Mouse (Mus musculus) erythroblast, embryonic 14.5 days (primary cell): ENCODE data around the gene Rras2. TPM values are rescaled to one million over a fixed set of nuclear protein-coding genes. Genes with fewer than 3 reads are reported as not detected.

Source experiments
- H3K27me3 ChIP-seq: 2 replicates; pipeline ENCODE4 v1.6.1; 2012; ENCODE audit warnings: inconsistent platforms; ENCODE audit not compliant: control insufficient read depth
- H3K36me3 ChIP-seq: 2 replicates; pipeline ENCODE4 v1.6.1; 2012; ENCODE audit warnings: mild to moderate bottlenecking, inconsistent platforms; ENCODE audit not compliant: control insufficient read depth
- H3K4me1 ChIP-seq: 2 replicates; pipeline ENCODE4 v1.6.1; 2012; ENCODE audit warnings: inconsistent platforms; ENCODE audit not compliant: control insufficient read depth
- H3K4me3 ChIP-seq: replicated peaks from 2 replicates; pipeline ENCODE3; 2012; ENCODE audit warnings: moderate library complexity, mild to moderate bottlenecking, inconsistent platforms
- H3K9me3 ChIP-seq: 2 replicates; pipeline ENCODE4 v1.6.1; 2012; ENCODE audit warnings: low read length, inconsistent platforms, mixed read lengths; ENCODE audit not compliant: control insufficient read depth
- GATA1 ChIP-seq: IDR thresholded peaks from 2 replicates; pipeline ENCODE4 v1.6.1; 2012; ENCODE audit warnings: low read length, inconsistent platforms, mixed read lengths
- TAL1 ChIP-seq: IDR thresholded peaks from 3 replicates; pipeline ENCODE4 v1.6.1; 2012; ENCODE audit warnings: low read length, inconsistent platforms, mixed read lengths
- polyA plus RNA-seq: library from polyadenylated mRNA; stranded (reverse); fragments of >175 nt; gene quantifications from 2 replicates; pipeline ENCODE4 v1.2.3, GENCODE M21; 2012

Gene Rras2
- polyA plus RNA-seq, 1 experiment: not detected

- no peaks in the 10 kb centered on the region for H3K9me3 ChIP-seq
- no peaks in the 10 kb centered on the region for H3K27me3 ChIP-seq
- H3K36me3 ChIP-seq: no peaks in the 10 kb centered on the region
- TF ChIP-seq TAL1 (no peak), GATA1 (no peak)
- no peak overlapping the region for H3K4me3 ChIP-seq
- peaks cover 20% of the 10 kb centered on the region for H3K4me1 ChIP-seq
Observed at GRCm38 (mm10) chr7:114083088-114083487, 34.5 kb downstream of the Rras2 start.

GRCm38 (mm10) chr7:114081633-114082420 is 35.8 kb downstream of the Rras2 start:
- TF ChIP-seq TAL1 (no peak), GATA1 (no peak)
- Histone ChIP-seq H3K27me3 (no peaks in the 10 kb centered on the region), H3K4me1 (peaks cover 20% of the 10 kb centered on the region), H3K36me3 (no peaks in the 10 kb centered on the region), H3K4me3 (no peak overlapping the region), H3K9me3 (no peaks in the 10 kb centered on the region)

- TF ChIP-seq GATA1: no peak
- no peak for TF ChIP-seq TAL1
- H3K27me3 ChIP-seq: no peaks in the 10 kb centered on the region
Observed at GRCm38 (mm10) chr7:114080250-114080649, 37.3 kb downstream of the Rras2 start.

GRCm38 (mm10) chr7:114079343-114079742 is 38.2 kb downstream of the Rras2 start:
- Histone ChIP-seq H3K36me3 (no peaks in the 10 kb centered on the region), H3K4me1 (peaks cover 20% of the 10 kb centered on the region), H3K9me3 (no peaks in the 10 kb centered on the region), H3K27me3 (no peaks in the 10 kb centered on the region), H3K4me3 (no peak overlapping the region)
- TF ChIP-seq TAL1: no peak
- no peak for TF ChIP-seq GATA1

More at GRCm38 (mm10) chr7:114080250-114080649, 37.3 kb downstream of the Rras2 start:
- Histone ChIP-seq H3K4me1 (peaks cover 20% of the 10 kb centered on the region), H3K4me3 (no peak overlapping the region), H3K36me3 (no peaks in the 10 kb centered on the region), H3K9me3 (no peaks in the 10 kb centered on the region)

GRCm38 (mm10) chr7:114074595-114074994 is 43.0 kb downstream of the Rras2 start:
- H3K36me3 ChIP-seq: no peaks in the 10 kb centered on the region
- peaks cover 4% of the 10 kb centered on the region for H3K4me1 ChIP-seq
- H3K9me3 ChIP-seq: no peaks in the 10 kb centered on the region
- no peak for TF ChIP-seq GATA1
- no peak for TF ChIP-seq TAL1
- no peak overlapping the region for H3K4me3 ChIP-seq
- H3K27me3 ChIP-seq: no peaks in the 10 kb centered on the region

GRCm38 (mm10) chr7:114074133-114074532 is 43.4 kb downstream of the Rras2 start:
- H3K36me3 ChIP-seq: no peaks in the 10 kb centered on the region
- no peak overlapping the region for H3K4me3 ChIP-seq
- H3K9me3 ChIP-seq: no peaks in the 10 kb centered on the region
- no peaks in the 10 kb centered on the region for H3K27me3 ChIP-seq
- no peaks in the 10 kb centered on the region; the same call in none of the 2 replicates for H3K4me1 ChIP-seq
- no peak for TF ChIP-seq TAL1
- TF ChIP-seq GATA1: no peak

- no peak for TF ChIP-seq TAL1
- TF ChIP-seq GATA1: no peak
- no peaks in the 10 kb centered on the region; the same call in none of the 2 replicates for H3K4me1 ChIP-seq
- H3K4me3 ChIP-seq: no peak overlapping the region
- no peaks in the 10 kb centered on the region for H3K9me3 ChIP-seq
- no peaks in the 10 kb centered on the region for H3K27me3 ChIP-seq
- H3K36me3 ChIP-seq: no peaks in the 10 kb centered on the region
Observed at GRCm38 (mm10) chr7:114071851-114072616, 45.5 kb downstream of the Rras2 start.

- H3K27me3 ChIP-seq: no peaks in the 10 kb centered on the region
- H3K4me3 ChIP-seq: no peak overlapping the region
- H3K4me1 ChIP-seq: peaks cover 5% of the 10 kb centered on the region
- no peaks in the 10 kb centered on the region for H3K36me3 ChIP-seq
- no peaks in the 10 kb centered on the region for H3K9me3 ChIP-seq
- TF ChIP-seq TAL1 (no peak), GATA1 (no peak)
Observed at GRCm38 (mm10) chr7:114071395-114071794, 46.2 kb downstream of the Rras2 start.

GRCm38 (mm10) chr7:114070458-114070840 is 47.1 kb downstream of the Rras2 start:
- Histone ChIP-seq H3K9me3 (no peaks in the 10 kb centered on the region), H3K27me3 (no peaks in the 10 kb centered on the region), H3K36me3 (no peaks in the 10 kb centered on the region), H3K4me3 (no peak overlapping the region), H3K4me1 (peaks cover 7% of the 10 kb centered on the region)
- TF ChIP-seq GATA1 (no peak), TAL1 (no peak)
